Mouse (Mus musculus): ENCODE data around the gene Uncx. TPM values are rescaled to one million over a fixed set of nuclear protein-coding genes. Genes with fewer than 3 reads are reported as not detected.

Gene Uncx
- polyA plus RNA-seq, 1 experiment from 2014 or later = not detected

DNA sequence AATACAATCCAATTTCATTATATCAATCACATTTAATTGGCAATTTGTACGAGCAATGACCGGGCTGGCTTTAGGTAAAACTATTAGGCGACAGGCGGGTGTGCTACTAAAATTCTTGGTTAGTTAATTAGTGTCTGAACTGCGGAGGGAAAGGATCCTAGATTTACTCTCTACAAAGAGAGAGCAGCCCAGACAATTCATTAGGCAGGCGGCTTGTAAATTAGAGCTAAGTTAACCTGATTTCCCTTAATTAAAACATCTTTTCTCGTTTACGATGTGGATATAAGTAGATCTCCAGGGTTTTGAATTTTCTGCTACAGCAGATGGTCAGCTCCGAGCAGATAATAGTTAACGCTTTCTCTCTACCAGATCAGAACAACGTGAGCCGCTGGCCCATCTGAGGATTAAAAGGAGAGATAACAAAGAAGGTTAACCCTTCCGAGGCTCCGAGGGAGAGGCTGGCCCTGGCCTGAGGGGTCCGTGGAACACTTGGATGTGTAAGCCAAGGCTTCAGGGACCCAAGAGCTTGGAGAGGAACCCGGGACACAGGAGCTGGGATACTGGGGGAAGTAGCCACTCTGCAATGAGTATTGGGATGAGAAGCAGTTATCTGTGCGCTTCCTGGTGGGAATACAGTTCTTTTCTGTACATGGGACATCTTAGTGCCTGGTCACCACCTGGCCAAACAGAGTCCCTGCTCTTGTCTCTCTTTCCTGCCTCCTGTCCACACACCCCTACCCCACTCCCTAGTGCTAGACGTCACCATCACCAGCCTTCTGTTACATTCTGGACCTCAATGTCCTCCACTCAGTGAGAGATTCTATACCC lies 6.2 kb upstream of the Uncx start:
- H3K4me2 ChIP-seq (replicated peaks; ENCODE audit: low read depth, low read length) = no peak overlapping the region
- H3K4me1 ChIP-seq (ENCODE audit: control insufficient read depth, insufficient read depth, low read length) = no peaks in the 10 kb centered on the region
- 10% methylated on average over 18 of the region's 18 CpGs for WGBS
- H3K36me3 ChIP-seq (ENCODE audit: control insufficient read depth, insufficient read depth, low read length) = no peaks in the 10 kb centered on the region
- no peaks in the 10 kb centered on the region for H3K9me3 ChIP-seq (ENCODE audit: control insufficient read depth, low read depth, low read length)
- H3K27ac ChIP-seq (ENCODE audit: low read length) = no peak overlapping the region
- H3K9ac ChIP-seq (replicated peaks; ENCODE audit: low read depth, low read length) = no peak overlapping the region
- peaks cover 62% of the 10 kb centered on the region for H3K27me3 ChIP-seq (ENCODE audit: control insufficient read depth, insufficient read depth, low read length)
- ATAC-seq (ENCODE audit: insufficient number of reproducible peaks, insufficient read depth, low FRiP score, low read depth) = no peak
- no peak overlapping the region for H3K4me3 ChIP-seq (ENCODE audit: low read depth, low read length)

- Histone ChIP-seq H3K4me3 (ENCODE audit: low read depth, low read length) (no peak overlapping the region), H3K9me3 (ENCODE audit: control insufficient read depth, low read depth, low read length) (no peaks in the 10 kb centered on the region), H3K4me2 (replicated peaks; ENCODE audit: low read depth, low read length) (no peak overlapping the region), H3K27me3 (ENCODE audit: control insufficient read depth, insufficient read depth, low read length) (peaks cover 68% of the 10 kb centered on the region), H3K27ac (ENCODE audit: low read length) (no peak overlapping the region), H3K4me1 (ENCODE audit: control insufficient read depth, insufficient read depth, low read length) (no peaks in the 10 kb centered on the region), H3K36me3 (ENCODE audit: control insufficient read depth, insufficient read depth, low read length) (no peaks in the 10 kb centered on the region), H3K9ac (replicated peaks; ENCODE audit: low read depth, low read length) (no peak overlapping the region)
- 13% methylated on average over 3 of the region's 3 CpGs for WGBS
- no peak for ATAC-seq (ENCODE audit: insufficient number of reproducible peaks, insufficient read depth, low FRiP score, low read depth)
Measured at GRCm38 (mm10) chr5:139537739-139538135, 5.6 kb upstream of the Uncx start.

- ATAC-seq (ENCODE audit: insufficient number of reproducible peaks, insufficient read depth, low FRiP score, low read depth) = no peak
- H3K4me1 ChIP-seq (ENCODE audit: control insufficient read depth, insufficient read depth, low read length) = no peaks in the 10 kb centered on the region
Measured at GRCm38 (mm10) chr5:139541151-139542042, 1.9 kb upstream of the Uncx start.

DNA sequence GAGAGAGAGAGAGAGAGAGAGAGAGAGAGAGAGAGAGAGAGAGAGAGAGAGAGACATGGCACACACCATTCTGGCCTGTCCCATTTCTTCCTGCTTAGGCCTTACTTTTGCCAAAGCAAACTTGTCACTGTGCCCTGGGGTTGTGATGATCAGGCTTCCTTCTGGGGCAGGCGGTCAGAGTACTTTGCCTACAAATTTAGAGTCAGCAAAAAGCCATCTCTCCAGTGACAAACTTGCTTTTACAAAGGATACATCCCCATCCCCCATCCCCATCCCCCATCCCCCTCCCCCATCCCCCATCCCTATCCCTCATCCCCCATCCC lies 1.3 kb upstream of the Uncx start:
- Histone ChIP-seq H3K36me3 (ENCODE audit: control insufficient read depth, insufficient read depth, low read length) (no peaks in the 10 kb centered on the region), H3K4me2 (replicated peaks; ENCODE audit: low read depth, low read length) (no peak overlapping the region), H3K27ac (ENCODE audit: low read length) (no peak overlapping the region), H3K9ac (replicated peaks; ENCODE audit: low read depth, low read length) (no peak overlapping the region), H3K9me3 (ENCODE audit: control insufficient read depth, low read depth, low read length) (no peaks in the 10 kb centered on the region), H3K4me1 (ENCODE audit: control insufficient read depth, insufficient read depth, low read length) (no peaks in the 10 kb centered on the region), H3K4me3 (ENCODE audit: low read depth, low read length) (no peak overlapping the region), H3K27me3 (ENCODE audit: control insufficient read depth, insufficient read depth, low read length) (peaks cover 79% of the 10 kb centered on the region)
- 0% methylated on average over 1 of the region's 1 CpGs for WGBS
- no peak for ATAC-seq (ENCODE audit: insufficient number of reproducible peaks, insufficient read depth, low FRiP score, low read depth)

More at GRCm38 (mm10) chr5:139541151-139542042, 1.9 kb upstream of the Uncx start:
- WGBS = 2% methylated on average over 44 of the region's 44 CpGs
- peaks cover 78% of the 10 kb centered on the region for H3K27me3 ChIP-seq (ENCODE audit: control insufficient read depth, insufficient read depth, low read length)
- no peaks in the 10 kb centered on the region for H3K9me3 ChIP-seq (ENCODE audit: control insufficient read depth, low read depth, low read length)
- H3K36me3 ChIP-seq (ENCODE audit: control insufficient read depth, insufficient read depth, low read length) = no peaks in the 10 kb centered on the region
- H3K9ac ChIP-seq (replicated peaks; ENCODE audit: low read depth, low read length) = no peak overlapping the region
- H3K4me2 ChIP-seq (replicated peaks; ENCODE audit: low read depth, low read length) = no peak overlapping the region
- H3K27ac ChIP-seq (ENCODE audit: low read length) = no peak overlapping the region
- no peak overlapping the region for H3K4me3 ChIP-seq (ENCODE audit: low read depth, low read length)

DNA sequence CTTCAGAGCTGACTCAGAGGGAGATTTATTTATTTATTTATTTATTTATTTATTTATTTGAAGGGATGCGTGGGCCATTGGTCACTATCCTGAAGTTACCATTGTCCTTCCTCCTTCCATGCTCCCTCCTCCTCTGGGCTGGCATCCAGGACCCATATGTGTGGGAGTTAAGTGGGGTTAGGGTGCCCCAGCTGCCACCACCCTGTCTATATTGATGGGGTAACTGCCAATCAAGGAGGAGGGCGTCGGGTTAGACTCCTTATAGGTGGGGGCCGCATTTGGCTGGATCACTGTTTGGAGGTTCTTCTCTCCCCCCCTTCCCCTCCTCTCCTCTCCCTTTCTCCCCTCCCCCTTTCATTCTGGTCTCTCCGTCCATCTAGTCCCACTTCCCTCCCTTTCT lies 738 bp upstream of the Uncx start:
- H3K27me3 ChIP-seq (ENCODE audit: control insufficient read depth, insufficient read depth, low read length) = peaks cover 79% of the 10 kb centered on the region
- no peak overlapping the region for H3K9ac ChIP-seq (replicated peaks; ENCODE audit: low read depth, low read length)
- no peak overlapping the region for H3K4me3 ChIP-seq (ENCODE audit: low read depth, low read length)
- no peaks in the 10 kb centered on the region for H3K4me1 ChIP-seq (ENCODE audit: control insufficient read depth, insufficient read depth, low read length)
- no peak overlapping the region for H3K27ac ChIP-seq (ENCODE audit: low read length)
- ATAC-seq (ENCODE audit: insufficient number of reproducible peaks, insufficient read depth, low FRiP score, low read depth) = no peak
- no peaks in the 10 kb centered on the region for H3K9me3 ChIP-seq (ENCODE audit: control insufficient read depth, low read depth, low read length)
- WGBS = 1% methylated on average over 5 of the region's 5 CpGs
- no peaks in the 10 kb centered on the region for H3K36me3 ChIP-seq (ENCODE audit: control insufficient read depth, insufficient read depth, low read length)
- H3K4me2 ChIP-seq (replicated peaks; ENCODE audit: low read depth, low read length) = no peak overlapping the region

GRCm38 (mm10) chr5:139543650-139544270 lies 466 bp downstream of the Uncx start:
- H3K27me3 ChIP-seq (ENCODE audit: control insufficient read depth, insufficient read depth, low read length) = peaks cover 76% of the 10 kb centered on the region
- no peaks in the 10 kb centered on the region for H3K36me3 ChIP-seq (ENCODE audit: control insufficient read depth, insufficient read depth, low read length)
- H3K4me3 ChIP-seq (ENCODE audit: low read depth, low read length) = peak overlapping the region; percentile 3; the same call in 1 of the 2 replicates
- H3K27ac ChIP-seq (ENCODE audit: low read length) = no peak overlapping the region
- no peak for ATAC-seq (ENCODE audit: insufficient number of reproducible peaks, insufficient read depth, low FRiP score, low read depth)
- no peaks in the 10 kb centered on the region for H3K4me1 ChIP-seq (ENCODE audit: control insufficient read depth, insufficient read depth, low read length)
- H3K9ac ChIP-seq (replicated peaks; ENCODE audit: low read depth, low read length) = no peak overlapping the region
- no peaks in the 10 kb centered on the region for H3K9me3 ChIP-seq (ENCODE audit: control insufficient read depth, low read depth, low read length)
- WGBS = under 1% methylated on average over 71 of the region's 71 CpGs
- 0 out of 2 replicates have a peak overlapping the region, but pooled peaks have one; percentile 18 for H3K4me2 ChIP-seq (replicated peaks; ENCODE audit: low read depth, low read length)

GRCm38 (mm10) chr5:139544271-139545135 lies 1.2 kb downstream of the Uncx start:
- WGBS = 1% methylated on average over 54 of the region's 54 CpGs
- Histone ChIP-seq H3K36me3 (ENCODE audit: control insufficient read depth, insufficient read depth, low read length) (no peaks in the 10 kb centered on the region), H3K9ac (replicated peaks; ENCODE audit: low read depth, low read length) (no peak overlapping the region), H3K4me1 (ENCODE audit: control insufficient read depth, insufficient read depth, low read length) (no peaks in the 10 kb centered on the region), H3K27ac (ENCODE audit: low read length) (no peak overlapping the region), H3K9me3 (ENCODE audit: control insufficient read depth, low read depth, low read length) (no peaks in the 10 kb centered on the region), H3K4me2 (replicated peaks; ENCODE audit: low read depth, low read length) (no peak overlapping the region), H3K4me3 (ENCODE audit: low read depth, low read length) (no peak overlapping the region), H3K27me3 (ENCODE audit: control insufficient read depth, insufficient read depth, low read length) (peaks cover 83% of the 10 kb centered on the region)
- ATAC-seq (ENCODE audit: insufficient number of reproducible peaks, insufficient read depth, low FRiP score, low read depth) = no peak

GRCm38 (mm10) chr5:139545221-139545620 lies 1.9 kb downstream of the Uncx start:
- H3K9me3 ChIP-seq (ENCODE audit: control insufficient read depth, low read depth, low read length) = no peaks in the 10 kb centered on the region
- ATAC-seq (ENCODE audit: insufficient number of reproducible peaks, insufficient read depth, low FRiP score, low read depth) = no peak
- H3K27me3 ChIP-seq (ENCODE audit: control insufficient read depth, insufficient read depth, low read length) = peaks cover 81% of the 10 kb centered on the region
- no peak overlapping the region for H3K9ac ChIP-seq (replicated peaks; ENCODE audit: low read depth, low read length)
- H3K4me3 ChIP-seq (ENCODE audit: low read depth, low read length) = no peak overlapping the region
- H3K36me3 ChIP-seq (ENCODE audit: control insufficient read depth, insufficient read depth, low read length) = no peaks in the 10 kb centered on the region
- WGBS = 6% methylated on average over 7 of the region's 7 CpGs
- no peaks in the 10 kb centered on the region for H3K4me1 ChIP-seq (ENCODE audit: control insufficient read depth, insufficient read depth, low read length)
- no peak overlapping the region for H3K4me2 ChIP-seq (replicated peaks; ENCODE audit: low read depth, low read length)
- no peak overlapping the region for H3K27ac ChIP-seq (ENCODE audit: low read length)

Measured in stomach, embryonic 14.5 days (tissue).